Mouse (Mus musculus): ENCODE data around the gene Cbx6.

DNA sequence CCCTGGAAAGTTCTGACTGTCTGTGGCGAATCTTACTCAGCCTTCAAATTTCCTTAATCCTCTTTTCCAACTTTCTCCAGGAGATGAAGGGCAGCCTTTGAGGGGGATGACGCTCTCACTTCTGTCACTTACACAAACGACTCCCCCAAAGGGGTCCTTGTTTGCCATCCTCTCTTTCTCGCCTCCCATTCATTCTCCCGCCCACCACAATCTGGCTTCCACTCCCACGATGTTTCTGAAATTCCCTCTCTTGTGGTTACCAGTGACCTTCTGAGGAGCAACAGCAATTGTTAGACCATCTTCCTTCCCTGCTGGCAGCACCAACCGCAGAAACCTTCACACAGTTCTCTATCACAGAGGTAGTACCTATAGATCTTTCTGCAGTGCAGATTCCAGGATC is 58.8 kb downstream of the Cbx6 start:
- no peak for TF ChIP-seq CTCF (IDR thresholded peaks at IDR 0.05; ENCODE audit: extremely low read depth, insufficient read length, insufficient replicate concordance, low read depth, low read length)
- no peak for TF ChIP-seq POLR2A (IDR thresholded peaks at IDR 0.05; ENCODE audit: low read depth, low read length)

Data from small intestine, adult 2 months (tissue).